Mouse (Mus musculus) cortical plate, adult 2 months (tissue): ENCODE results near the gene Pdpn.

Experiments
- CTCF ChIP-seq: fragments of 200-500 bp; IDR thresholded peaks from 2 replicates; pipeline ENCODE4 v1.5.1; 2011; ENCODE audit warnings: mild to moderate bottlenecking, control low read depth, low read length; ENCODE audit not compliant: insufficient read depth; ENCODE audit errors: extremely low read depth
- POLR2A ChIP-seq: fragments of 200-500 bp; IDR thresholded peaks from 2 replicates; pipeline ENCODE4 v1.6.1; 2011; ENCODE audit warnings: mild to moderate bottlenecking, low read length, control low read depth; ENCODE audit not compliant: insufficient read depth; ENCODE audit errors: extremely low read depth

GRCm38 (mm10) chr4:143330566-143330965 is 31.2 kb upstream of the Pdpn start:
- TF ChIP-seq POLR2A (no peak), CTCF (no peak)
